Mouse (Mus musculus) midbrain, embryonic 10.5 days (tissue): ENCODE measurements around the gene Rbbp8nl. TPM values are rescaled to one million over a fixed set of nuclear protein-coding genes. Genes with fewer than 3 reads are reported as not detected.
A peak's percentile ranks its signal among the peaks of the same experiment; 100 is the strongest.

Experiments
- DNase-seq: peaks from one replicate; pipeline ENCODE4 v3.0.0-alpha.2; 2017; ENCODE audit warnings: low spot score
- H3K27ac ChIP-seq: fragments of 300-500 bp; sonication (generic); replicated peaks from 2 replicates; pipeline ENCODE4 v1.5.1; 2016; ENCODE audit warnings: mild to moderate bottlenecking
- H3K27me3 ChIP-seq: fragments of 300-500 bp; sonication (generic); 2 replicates; pipeline ENCODE4 v1.6.1; 2016; ENCODE audit warnings: low read depth, mild to moderate bottlenecking; ENCODE audit not compliant: poor library complexity, severe bottlenecking
- H3K36me3 ChIP-seq: fragments of 300-500 bp; sonication (generic); 2 replicates; pipeline ENCODE4 v1.6.1; 2016; ENCODE audit warnings: mild to moderate bottlenecking, moderate library complexity
- H3K4me1 ChIP-seq: fragments of 300-500 bp; sonication (generic); 2 replicates; pipeline ENCODE4 v1.6.1; 2016
- H3K4me3 ChIP-seq: fragments of 300-500 bp; sonication (generic); 2 replicates; pipeline ENCODE4 v1.5.1; 2016; ENCODE audit warnings: mild to moderate bottlenecking, moderate library complexity
- H3K9me3 ChIP-seq: fragments of 300-500 bp; sonication (generic); replicated peaks from 2 replicates; pipeline ENCODE4 v1.6.1; 2016; ENCODE audit warnings: mild to moderate bottlenecking
- WGBS: fragments of 180-500 bp; shearing (Covaris S2); methylation state at CpG from one replicate; pipeline ENCODE4 v1.1.7; 2016; 5-methylcytosine and 5-hydroxymethylcytosine counted together
- polyA plus RNA-seq: library from polyadenylated mRNA; unstranded; fragments of >200 nt; fragmentation: Nextera tagmentation; extraction: Ambion mirVana; gene quantifications from 2 replicates; pipeline ENCODE4 v1.2.1, GENCODE M21; 2016

Gene Rbbp8nl
- polyA plus RNA-seq, 1 experiment from 2014 or later = 0.11 TPM

DNA sequence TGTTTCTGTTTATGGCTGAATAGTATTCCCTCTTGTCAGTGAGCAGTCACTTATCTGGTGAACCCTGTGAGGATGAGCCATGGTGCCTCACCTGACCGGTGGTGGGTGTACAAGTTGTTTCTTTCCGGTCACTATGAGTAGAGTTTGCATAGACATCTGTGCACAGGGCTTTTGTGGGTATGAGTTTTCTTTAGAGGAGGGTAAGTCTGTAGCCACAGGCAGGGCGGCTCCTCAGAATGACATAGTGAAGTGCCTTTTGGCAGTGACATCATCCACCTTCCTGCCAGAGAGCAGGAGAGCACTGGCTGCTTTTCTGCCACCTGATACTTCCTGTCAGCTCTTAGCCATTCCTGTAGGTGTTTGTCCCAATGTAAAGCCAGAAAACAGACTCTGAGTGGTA is 15.8 kb upstream of the Rbbp8nl start:
- H3K4me1 ChIP-seq = no peaks in the 10 kb centered on the region
- DNase-seq = no peak
- H3K9me3 ChIP-seq = no peaks in the 10 kb centered on the region
- no peaks in the 10 kb centered on the region for H3K27me3 ChIP-seq
- no peak overlapping the region for H3K27ac ChIP-seq
- H3K4me3 ChIP-seq = no peak overlapping the region
- 86% methylated on average over 3 of the region's 3 CpGs for WGBS
- H3K36me3 ChIP-seq = no peaks in the 10 kb centered on the region

GRCm38 (mm10) chr2:180304554-180304953 is 14.9 kb upstream of the Rbbp8nl start:
- H3K4me3 ChIP-seq = no peak overlapping the region
- H3K27me3 ChIP-seq = no peaks in the 10 kb centered on the region
- H3K9me3 ChIP-seq = no peaks in the 10 kb centered on the region
- WGBS = 68% methylated on average over 4 of the region's 4 CpGs
- no peak overlapping the region for H3K27ac ChIP-seq
- no peak for DNase-seq
- no peaks in the 10 kb centered on the region for H3K36me3 ChIP-seq
- H3K4me1 ChIP-seq = no peaks in the 10 kb centered on the region

- H3K36me3 ChIP-seq = no peaks in the 10 kb centered on the region
- no peaks in the 10 kb centered on the region for H3K4me1 ChIP-seq
- H3K9me3 ChIP-seq = no peaks in the 10 kb centered on the region
- DNase-seq = no peak
- H3K27me3 ChIP-seq = no peaks in the 10 kb centered on the region
- 93% methylated on average over 12 of the region's 12 CpGs for WGBS
- H3K4me3 ChIP-seq = no peak overlapping the region
- no peak overlapping the region for H3K27ac ChIP-seq
Observed at GRCm38 (mm10) chr2:180303468-180303867, 13.8 kb upstream of the Rbbp8nl start.

DNA sequence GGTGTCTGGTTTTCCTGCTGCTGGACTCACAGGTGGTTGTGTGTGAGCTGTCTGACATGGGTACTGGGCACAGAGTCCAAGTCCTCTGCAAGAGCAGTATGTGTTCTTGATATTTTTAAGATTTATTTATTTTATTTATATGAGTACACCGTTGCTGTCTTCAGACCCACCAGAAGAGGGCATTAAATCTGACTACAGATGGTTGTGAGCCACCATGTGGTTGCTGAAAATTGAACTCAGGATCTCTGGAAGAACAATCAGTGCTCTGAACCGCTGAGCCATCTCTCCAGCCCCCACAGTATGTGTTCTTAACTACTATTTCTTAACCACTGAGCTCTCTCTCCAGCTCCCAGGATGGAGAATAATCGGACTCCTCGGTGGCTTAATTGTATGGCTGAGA is 12.5 kb upstream of the Rbbp8nl start:
- WGBS = 71% methylated on average over 4 of the region's 4 CpGs
- no peak overlapping the region for H3K27ac ChIP-seq
- no peaks in the 10 kb centered on the region for H3K9me3 ChIP-seq
- DNase-seq = no peak
- H3K4me1 ChIP-seq = no peaks in the 10 kb centered on the region
- H3K4me3 ChIP-seq = no peak overlapping the region
- no peaks in the 10 kb centered on the region for H3K27me3 ChIP-seq
- H3K36me3 ChIP-seq = no peaks in the 10 kb centered on the region

DNA sequence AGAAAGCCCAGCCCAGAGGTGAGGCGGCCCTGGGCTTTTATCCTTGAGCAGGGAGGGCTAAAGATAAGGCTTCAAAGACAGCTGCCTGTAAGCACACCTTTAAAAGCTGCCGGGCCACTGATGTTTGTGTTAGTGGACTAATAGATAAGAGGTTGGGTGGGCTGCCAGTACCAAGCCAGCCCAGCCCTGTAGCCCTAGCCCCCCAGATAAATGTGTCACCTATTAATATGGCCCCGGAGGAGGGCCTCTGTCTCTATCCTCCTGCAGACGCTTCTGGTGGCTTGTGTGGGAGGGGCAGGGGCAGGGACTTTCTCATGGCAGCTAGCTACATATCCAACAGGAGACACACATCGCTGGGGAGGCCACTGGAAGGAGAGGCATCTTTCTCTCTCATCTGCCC is 11.1 kb upstream of the Rbbp8nl start:
- Histone ChIP-seq H3K27me3 (no peaks in the 10 kb centered on the region), H3K4me3 (no peak overlapping the region), H3K4me1 (no peaks in the 10 kb centered on the region), H3K36me3 (no peaks in the 10 kb centered on the region), H3K27ac (no peak overlapping the region), H3K9me3 (no peaks in the 10 kb centered on the region)
- 68% methylated on average over 5 of the region's 5 CpGs for WGBS
- no peak for DNase-seq

DNA sequence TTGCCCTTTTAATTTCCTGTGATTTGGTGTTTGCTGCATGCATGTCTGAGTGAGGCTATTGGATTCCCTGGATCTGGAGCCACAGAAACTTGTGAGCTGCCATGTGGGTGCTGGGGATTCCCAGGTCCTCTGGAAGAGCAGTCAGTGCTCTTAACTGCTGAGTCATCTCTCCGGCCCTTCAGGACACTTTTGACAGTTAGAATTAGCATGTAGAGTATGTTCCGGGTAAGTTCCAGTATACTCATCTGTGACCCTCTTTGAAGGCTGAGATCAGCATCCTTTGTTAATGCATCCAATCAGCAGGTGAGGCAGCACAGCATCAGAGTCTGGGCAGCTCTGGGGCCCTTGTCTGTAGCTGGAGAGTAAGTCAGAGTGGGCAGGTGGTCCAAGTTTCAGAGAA is 10.6 kb upstream of the Rbbp8nl start:
- no peaks in the 10 kb centered on the region for H3K9me3 ChIP-seq
- WGBS = 82% methylated on average over 2 of the region's 2 CpGs
- no peaks in the 10 kb centered on the region for H3K4me1 ChIP-seq
- DNase-seq = no peak
- H3K27me3 ChIP-seq = no peaks in the 10 kb centered on the region
- no peak overlapping the region for H3K4me3 ChIP-seq
- no peaks in the 10 kb centered on the region for H3K36me3 ChIP-seq
- no peak overlapping the region for H3K27ac ChIP-seq

DNA sequence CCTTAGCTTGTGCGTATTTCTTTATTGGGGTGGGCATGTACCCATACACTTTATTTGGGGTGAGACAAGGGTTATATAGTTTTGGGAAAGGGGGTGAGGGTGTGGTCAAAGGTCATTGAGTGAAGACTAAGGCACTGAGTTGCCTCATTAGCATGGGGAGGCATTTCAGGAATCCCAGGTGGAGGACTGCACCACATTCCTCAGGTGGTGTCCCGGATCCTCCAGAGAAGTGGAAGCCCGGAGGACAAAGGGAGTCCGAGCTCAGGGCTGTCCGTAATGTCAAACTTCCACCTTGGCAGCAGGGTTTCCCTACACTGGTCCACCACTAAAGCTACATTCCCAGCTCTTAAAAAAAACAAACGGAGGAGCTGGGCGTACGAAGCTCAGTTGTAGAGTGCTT is 3.2 kb upstream of the Rbbp8nl start:
- Histone ChIP-seq H3K4me1 (0 out of 2 replicates have a peak, but pooled peaks cover 3% of the 10 kb centered on the region), H3K27me3 (peaks cover 12% of the 10 kb centered on the region; the same call in 1 of the 2 replicates), H3K4me3 (no peak overlapping the region), H3K27ac (no peak overlapping the region), H3K9me3 (no peaks in the 10 kb centered on the region), H3K36me3 (no peaks in the 10 kb centered on the region)
- no peak for DNase-seq
- WGBS = 73% methylated on average over 8 of the region's 8 CpGs

DNA sequence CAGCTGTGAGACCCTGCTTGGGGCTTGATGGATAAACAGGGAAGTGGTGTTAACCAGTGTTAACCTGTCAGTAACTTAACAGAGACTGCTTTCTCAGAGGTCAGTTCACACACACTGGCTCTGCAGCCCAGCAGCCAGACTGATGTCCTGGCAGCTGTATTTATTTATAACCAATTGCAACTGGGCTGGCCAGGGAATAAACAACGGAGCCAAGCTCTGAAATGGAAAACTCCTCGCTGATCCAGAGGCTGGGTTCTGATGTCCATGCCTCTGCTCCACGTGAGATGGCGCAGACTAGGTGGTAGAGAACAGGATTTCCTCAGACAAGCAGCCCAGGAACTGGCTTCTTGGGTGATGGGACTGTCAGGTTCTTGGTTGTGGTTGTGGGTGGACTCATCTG is 2.3 kb upstream of the Rbbp8nl start:
- Histone ChIP-seq H3K4me1 (0 out of 2 replicates have a peak, but pooled peaks cover 3% of the 10 kb centered on the region), H3K9me3 (no peaks in the 10 kb centered on the region), H3K27me3 (peaks cover 12% of the 10 kb centered on the region; the same call in 1 of the 2 replicates), H3K27ac (no peak overlapping the region), H3K4me3 (no peak overlapping the region), H3K36me3 (no peaks in the 10 kb centered on the region)
- WGBS = 81% methylated on average over 4 of the region's 4 CpGs
- DNase-seq = no peak

DNA sequence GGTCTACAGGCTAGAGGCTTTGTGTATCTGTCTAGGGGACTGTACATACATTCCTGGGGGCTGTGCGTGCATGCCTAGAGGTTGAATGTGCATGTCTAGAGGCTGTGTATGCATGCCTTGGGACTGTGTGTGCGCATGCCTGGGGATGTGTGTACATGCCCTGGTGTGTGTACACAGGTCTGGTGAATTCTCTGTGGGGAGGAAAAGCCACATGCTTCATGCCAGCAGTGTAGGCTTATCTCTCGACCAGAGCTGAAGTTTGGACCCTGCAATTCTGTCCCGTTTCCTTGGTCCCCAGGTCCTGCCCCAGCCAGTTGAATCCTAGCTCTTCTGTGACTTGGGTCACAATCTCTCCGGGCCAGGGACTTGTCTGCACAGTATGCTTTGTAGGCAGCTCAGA is 1.9 kb upstream of the Rbbp8nl start:
- 79% methylated on average over 5 of the region's 5 CpGs for WGBS
- Histone ChIP-seq H3K27ac (no peak overlapping the region), H3K9me3 (no peaks in the 10 kb centered on the region), H3K4me1 (0 out of 2 replicates have a peak, but pooled peaks cover 3% of the 10 kb centered on the region), H3K27me3 (peaks cover 12% of the 10 kb centered on the region; the same call in 1 of the 2 replicates), H3K36me3 (no peaks in the 10 kb centered on the region), H3K4me3 (no peak overlapping the region)
- no peak for DNase-seq

GRCm38 (mm10) chr2:180290503-180290902 is 824 bp upstream of the Rbbp8nl start:
- H3K27ac ChIP-seq = no peak overlapping the region
- H3K9me3 ChIP-seq = no peaks in the 10 kb centered on the region
- no peak overlapping the region for H3K4me3 ChIP-seq
- H3K36me3 ChIP-seq = no peaks in the 10 kb centered on the region
- DNase-seq = no peak
- H3K27me3 ChIP-seq = peaks cover 12% of the 10 kb centered on the region; the same call in 1 of the 2 replicates
- H3K4me1 ChIP-seq = 0 out of 2 replicates have a peak, but pooled peaks cover 3% of the 10 kb centered on the region
- 66% methylated on average over 6 of the region's 6 CpGs for WGBS

- Histone ChIP-seq H3K27ac (0 out of 2 replicates have a peak overlapping the region, but pooled peaks have one; percentile 30), H3K4me1 (0 out of 2 replicates have a peak, but pooled peaks cover 3% of the 10 kb centered on the region), H3K9me3 (no peaks in the 10 kb centered on the region), H3K36me3 (no peaks in the 10 kb centered on the region), H3K27me3 (peaks cover 12% of the 10 kb centered on the region; the same call in 1 of the 2 replicates), H3K4me3 (no peak overlapping the region)
- 64% methylated on average over 11 of the region's 11 CpGs for WGBS
- no peak for DNase-seq
Observed at GRCm38 (mm10) chr2:180288966-180289365, 713 bp downstream of the Rbbp8nl start.

GRCm38 (mm10) chr2:180279321-180279720 is 10.4 kb downstream of the Rbbp8nl start:
- no peaks in the 10 kb centered on the region for H3K9me3 ChIP-seq
- no peak overlapping the region for H3K4me3 ChIP-seq
- H3K27ac ChIP-seq = no peak overlapping the region; the same call in 1 of the 2 replicates
- WGBS = 89% methylated on average over 8 of the region's 8 CpGs
- no peak for DNase-seq
- no peaks in the 10 kb centered on the region for H3K36me3 ChIP-seq
- peaks cover 13% of the 10 kb centered on the region for H3K27me3 ChIP-seq
- H3K4me1 ChIP-seq = peaks cover 12% of the 10 kb centered on the region

GRCm38 (mm10) chr2:180277773-180278320 is 11.8 kb downstream of the Rbbp8nl start:
- Histone ChIP-seq H3K36me3 (no peaks in the 10 kb centered on the region), H3K9me3 (no peaks in the 10 kb centered on the region), H3K4me3 (no peak overlapping the region), H3K27me3 (peaks cover 19% of the 10 kb centered on the region), H3K27ac (no peak overlapping the region), H3K4me1 (peaks cover 20% of the 10 kb centered on the region)
- WGBS = 80% methylated on average over 8 of the region's 8 CpGs
- DNase-seq = no peak
